Mouse (Mus musculus) lung, adult 18-20 months (tissue): ENCODE data around the gene Rpl5.

Experiments used
- DNase-seq, 2 experiments: peaks; one replicate each; pipeline ENCODE4 v3.0.0; 2022; ENCODE audit warnings: mixed read lengths in 2 of 2

Rpl5 gene

DNA sequence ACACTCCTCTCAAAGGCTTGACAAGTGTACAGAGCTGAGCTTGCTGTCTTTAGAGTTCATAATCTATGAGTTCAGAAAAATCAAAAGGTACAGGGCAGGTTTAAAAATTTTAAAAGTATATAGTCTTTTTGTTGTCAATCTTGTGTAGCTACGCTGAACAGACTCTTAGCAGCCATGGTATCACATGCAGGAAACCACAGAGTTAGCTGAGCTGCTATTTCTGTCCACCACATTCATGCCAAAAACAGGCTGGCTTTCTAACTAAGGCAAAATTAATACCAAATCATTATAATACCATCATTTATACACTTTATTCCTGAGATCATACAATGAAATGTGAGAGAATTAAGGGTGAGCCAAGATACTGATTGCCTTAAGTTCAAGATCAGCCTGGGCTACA lies 46.2 kb downstream of the Rpl5 start:
- no peak for DNase-seq

DNA sequence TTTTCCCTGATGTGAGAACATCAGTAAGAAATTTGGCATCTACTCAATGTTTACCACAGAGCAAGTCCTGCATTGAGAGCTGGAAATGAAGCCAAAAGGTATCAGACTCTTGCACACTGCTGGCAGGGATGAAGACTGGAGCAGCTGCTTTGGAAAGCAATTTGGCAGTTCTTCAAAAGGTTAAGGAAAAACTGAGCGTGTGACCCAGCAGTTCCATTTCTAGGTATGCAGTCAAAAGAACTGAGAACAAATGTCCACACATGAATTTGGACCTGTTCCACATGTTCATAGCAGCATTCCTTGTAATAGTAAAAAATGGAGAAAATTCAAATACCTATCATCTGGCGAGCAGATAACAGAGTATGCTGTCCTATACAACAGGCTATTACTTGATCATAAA lies 47.2 kb downstream of the Rpl5 start:
- DNase-seq: peak; percentile 61 to 70

DNA sequence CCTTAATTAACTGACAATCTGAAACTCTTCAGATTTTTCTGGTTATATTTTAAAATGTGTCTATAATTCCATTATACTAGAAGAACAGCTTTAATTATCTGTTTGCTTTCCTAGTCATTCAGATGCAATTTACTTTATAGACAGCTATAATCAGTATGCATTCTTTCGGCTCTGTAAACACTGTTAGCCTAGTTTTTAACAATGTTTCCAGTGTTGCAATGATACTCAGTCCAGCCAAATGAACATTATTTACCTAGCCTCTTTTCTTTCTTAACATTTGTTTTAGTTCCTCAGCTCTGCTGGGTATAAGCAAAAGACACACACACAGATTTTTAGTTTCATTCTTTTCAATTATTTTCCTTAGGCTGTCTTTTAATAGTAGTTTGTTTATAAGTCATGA lies 48.6 kb downstream of the Rpl5 start:
- DNase-seq: no peak

DNA sequence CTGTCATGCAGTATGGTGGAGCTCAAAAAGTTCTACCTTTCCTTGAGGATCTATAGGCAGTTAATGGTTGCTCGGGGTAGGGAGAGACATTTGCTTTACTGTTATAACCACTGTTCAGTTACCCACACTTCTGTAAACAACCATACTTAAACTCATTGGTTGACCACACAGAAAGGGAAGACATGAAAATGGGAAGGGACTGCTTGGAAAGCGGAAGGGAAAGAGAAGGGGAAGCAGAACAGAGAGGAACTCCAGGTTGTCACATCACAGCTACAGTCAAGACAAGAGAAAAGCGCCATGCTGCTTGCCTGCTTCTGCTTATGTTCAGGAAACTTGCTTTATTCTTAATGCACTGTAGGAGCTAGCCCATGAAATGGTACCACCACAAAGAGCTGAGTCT lies 49.3 kb downstream of the Rpl5 start:
- DNase-seq: no peak

DNA sequence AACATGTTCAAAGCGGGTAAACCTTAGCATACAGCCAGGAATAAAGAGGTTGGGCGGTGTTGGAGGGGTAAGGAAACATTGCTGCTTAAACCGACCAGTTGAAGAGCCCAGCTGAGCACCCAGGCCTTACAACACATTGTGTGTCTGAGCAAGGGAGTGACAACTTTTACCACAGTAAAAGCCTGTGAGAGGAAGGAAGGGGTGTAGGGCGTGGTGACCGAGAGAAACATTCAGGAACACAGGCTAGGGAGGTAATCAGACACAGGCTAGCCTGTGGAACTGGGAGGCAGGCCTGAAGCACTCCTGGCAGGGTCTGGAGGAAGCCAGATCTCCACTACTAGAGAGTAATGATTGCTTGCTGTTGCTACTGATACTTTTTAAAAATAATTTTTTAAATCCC lies 50.3 kb downstream of the Rpl5 start:
- peak; percentile 61 to 62 for DNase-seq
